Mouse (Mus musculus): ENCODE data around the gene Atg7. TPM values are rescaled to one million over a fixed set of nuclear protein-coding genes. Genes with fewer than 3 reads are reported as not detected.

Gene Atg7
- total and polyA plus RNA-seq, 3 experiments = 11.1 to 15.7 (median 14.8) TPM

- peak; percentile 36; the same call in 1 of the 2 replicates for TF ChIP-seq USF1 (IDR thresholded peaks at IDR 0.05; ENCODE audit: low read depth, low read length)
- no peak for TF ChIP-seq ZNF384 (IDR thresholded peaks at IDR 0.05; ENCODE audit: low read depth, low read length)
- 0 out of 2 replicates have a peak, but pooled peaks have one; percentile 37 for TF ChIP-seq SIN3A (IDR thresholded peaks at IDR 0.05; ENCODE audit: low read length)
- no peak for TF ChIP-seq RAD21 (IDR thresholded peaks at IDR 0.05; ENCODE audit: low read depth, low read length)
- no peak for TF ChIP-seq MEF2A (IDR thresholded peaks at IDR 0.05; ENCODE audit: borderline replicate concordance, low read depth, low read length)
- peak; percentile 55 for TF ChIP-seq BHLHE40 (IDR thresholded peaks at IDR 0.05; ENCODE audit: low read depth, low read length)
- TF ChIP-seq MAX (IDR thresholded peaks at IDR 0.05; ENCODE audit: low read length) = no peak
- TF ChIP-seq CHD1 (IDR thresholded peaks at IDR 0.05; ENCODE audit: low read depth, low read length) = no peak
- no peak for TF ChIP-seq MAFK (IDR thresholded peaks at IDR 0.05; ENCODE audit: insufficient replicate concordance, low read length)
These were observed 147.2 kb downstream of the Atg7 start (continued) for GRCm38 (mm10) chr6:114790084-114790483.

- Histone ChIP-seq H3K4me3 (replicated peaks in 1 of 3; ENCODE audit: low read depth in 2 of 3, low read length in 2 of 3, poor library complexity in 1 of 3) (peak overlapping the region in 1 of 3 experiments; percentile 15), H3K9ac (ENCODE audit: insufficient read depth, low read depth) (no peak overlapping the region), H3K79me2 (replicated peaks; ENCODE audit: control insufficient read depth, extremely low read depth, insufficient read depth, poor library complexity, severe bottlenecking) (no peaks in the 10 kb centered on the region), H3K27me3 (replicated peaks) (no peaks in the 10 kb centered on the region), H3K4me1 (ENCODE audit: control insufficient read depth in 1 of 2, insufficient read depth in 2 of 2) (peaks cover 35 to 73% of the 10 kb centered on the region in 2 experiments), H3K9me3 (replicated peaks; ENCODE audit: low read length) (no peaks in the 10 kb centered on the region), H3K4me2 (ENCODE audit: insufficient read depth, low read depth, poor library complexity, severe bottlenecking) (no peak overlapping the region), H3K36me3 (replicated peaks in 1 of 2; ENCODE audit: control insufficient read depth in 1 of 2, insufficient read depth in 1 of 2, low read length in 1 of 2) (peaks cover 0 to 3% of the 10 kb centered on the region in 2 experiments), H3K27ac (ENCODE audit: insufficient read depth, low read depth) (peak overlapping the region; percentile 16; the same call in 1 of the 2 replicates)
- no peak for DNase-seq (ENCODE audit: extremely low read depth)
- TF ChIP-seq E2F4 (IDR thresholded peaks at IDR 0.05; ENCODE audit: insufficient replicate concordance, low read depth, low read length) (no peak), SIN3A (IDR thresholded peaks at IDR 0.05; ENCODE audit: low read length) (no peak), NRF1 (IDR thresholded peaks at IDR 0.05; ENCODE audit: low read depth, low read length) (no peak), EP300 (IDR thresholded peaks at IDR 0.05; ENCODE audit: low read length) (no peak), UBTF (IDR thresholded peaks at IDR 0.05; ENCODE audit: low read depth, low read length) (peak; percentile 98), TBP (conservative IDR thresholded peaks at IDR 0.05; ENCODE audit: low read depth, low read length) (peak; percentile 93), ZC3H11A (IDR thresholded peaks at IDR 0.05; ENCODE audit: low read depth, low read length) (no peak), CTCF (conservative IDR thresholded peaks at IDR 0.05 in 1 of 2, IDR thresholded peaks at IDR 0.05 in 1 of 2; ENCODE audit: low read depth in 2 of 2, low read length in 2 of 2) (no peak), MAFK (IDR thresholded peaks at IDR 0.05; ENCODE audit: insufficient replicate concordance, low read length) (no peak), GABPA (IDR thresholded peaks at IDR 0.05; ENCODE audit: insufficient replicate concordance, low read depth, low read length) (no peak), BHLHE40 (IDR thresholded peaks at IDR 0.05; ENCODE audit: low read depth, low read length) (no peak), PAX5 (IDR thresholded peaks at IDR 0.05; ENCODE audit: low read length) (no peak)
- dilution Hi-C loops (cut with MboI; ENCODE audit: extremely low pct_ligation_motif_present, extremely low pct_unique_long_range_greater_than_20kb, low sequenced_read_pairs) = no loop called here
- in situ Hi-C loops (cut with MboI; ENCODE audit: low pct_ligation_motif_present, low pct_unique_long_range_greater_than_20kb, low sequenced_read_pairs) = no loop called here
These were observed 148.0 kb downstream of the Atg7 start for GRCm38 (mm10) chr6:114790902-114791301.

- in situ Hi-C loops (cut with MboI; ENCODE audit: low pct_ligation_motif_present, low pct_unique_long_range_greater_than_20kb, low sequenced_read_pairs) (no loop called here), dilution Hi-C loops (cut with MboI; ENCODE audit: extremely low pct_ligation_motif_present, extremely low pct_unique_long_range_greater_than_20kb, low sequenced_read_pairs) (no loop called here)
- no peak for DNase-seq (ENCODE audit: extremely low read depth)
- TF ChIP-seq ETS1 (conservative IDR thresholded peaks at IDR 0.05; ENCODE audit: low read depth, low read length) (no peak), MAZ (IDR thresholded peaks at IDR 0.05; ENCODE audit: low read depth, low read length) (no peak), SIN3A (IDR thresholded peaks at IDR 0.05; ENCODE audit: low read length) (no peak), ZMIZ1 (IDR thresholded peaks at IDR 0.05; ENCODE audit: low read depth, low read length) (no peak), MXI1 (IDR thresholded peaks at IDR 0.05; ENCODE audit: low read depth, low read length) (no peak), CTCF (conservative IDR thresholded peaks at IDR 0.05 in 1 of 2, IDR thresholded peaks at IDR 0.05 in 1 of 2; ENCODE audit: low read depth in 2 of 2, low read length in 2 of 2) (no peak)
- Histone ChIP-seq H3K27ac (ENCODE audit: insufficient read depth, low read depth) (no peak overlapping the region), H3K9me3 (replicated peaks; ENCODE audit: low read length) (no peaks in the 10 kb centered on the region), H3K27me3 (replicated peaks) (no peaks in the 10 kb centered on the region), H3K9ac (ENCODE audit: insufficient read depth, low read depth) (no peak overlapping the region), H3K4me1 (ENCODE audit: control insufficient read depth in 1 of 2, insufficient read depth in 2 of 2) (peaks cover 30 to 70% of the 10 kb centered on the region in 2 experiments), H3K79me2 (replicated peaks; ENCODE audit: control insufficient read depth, extremely low read depth, insufficient read depth, poor library complexity, severe bottlenecking) (no peaks in the 10 kb centered on the region), H3K36me3 (replicated peaks in 1 of 2; ENCODE audit: control insufficient read depth in 1 of 2, insufficient read depth in 1 of 2, low read length in 1 of 2) (peaks cover 0 to 5% of the 10 kb centered on the region in 2 experiments), H3K4me2 (ENCODE audit: insufficient read depth, low read depth, poor library complexity, severe bottlenecking) (no peak overlapping the region), H3K4me3 (replicated peaks in 1 of 3; ENCODE audit: low read depth in 2 of 3, low read length in 2 of 3, poor library complexity in 1 of 3) (no peak overlapping the region)
These were observed 148.9 kb downstream of the Atg7 start for GRCm38 (mm10) chr6:114791846-114792245.
